Mouse (Mus musculus): ENCODE data around the gene Cdc25b.

- no peak for TF ChIP-seq CTCF (IDR thresholded peaks at IDR 0.05; ENCODE audit: extremely low read depth, insufficient read length, insufficient replicate concordance, low read depth, low read length)
- TF ChIP-seq POLR2A (IDR thresholded peaks at IDR 0.05; ENCODE audit: low read depth, low read length): no peak
These were observed 33.3 kb downstream of the Cdc25b start for GRCm38 (mm10) chr2:131220030-131220429.

Data from small intestine, adult 2 months (tissue).